Mouse (Mus musculus) CH12.LX (cell line): Measurements from ENCODE around the gene Aebp1. TPM values are rescaled to one million over a fixed set of nuclear protein-coding genes. Genes with fewer than 3 reads are reported as not detected.

Experiments used
- DNase-seq: peaks from one replicate; pipeline ENCODE4 v3.0.0-alpha.2; 2013; ENCODE audit errors: extremely low read depth
- H3K27ac ChIP-seq: 2 replicates; pipeline ENCODE4 v1.5.1; 2012; ENCODE audit warnings: low read depth, mild to moderate bottlenecking, control low read depth, moderate library complexity; ENCODE audit not compliant: insufficient read depth
- H3K27me3 ChIP-seq: replicated peaks from 2 replicates; pipeline ENCODE3; 2012; ENCODE audit warnings: inconsistent platforms
- H3K36me3 ChIP-seq, 2 experiments: replicated peaks in 1 of 2; 2 replicates each; pipeline versions ENCODE3 to v1.6.1; 2012; ENCODE audit warnings: inconsistent platforms in 1 of 2, low read length in 1 of 2, mild to moderate bottlenecking in 1 of 2, mixed read lengths in 1 of 2, moderate library complexity in 1 of 2; ENCODE audit not compliant: control insufficient read depth in 1 of 2, insufficient read depth in 1 of 2
- H3K4me1 ChIP-seq, 2 experiments: 2 replicates each; pipeline ENCODE4 v1.6.1; 2012; ENCODE audit warnings: inconsistent platforms in 1 of 2, moderate library complexity in 1 of 2; ENCODE audit not compliant: insufficient read depth in 2 of 2, control insufficient read depth in 1 of 2
- H3K4me2 ChIP-seq: 2 replicates; pipeline ENCODE4 v1.6.1; 2012; ENCODE audit warnings: low read depth, mild to moderate bottlenecking, control low read depth; ENCODE audit not compliant: poor library complexity, insufficient read depth, severe bottlenecking
- H3K4me3 ChIP-seq, 3 experiments: fragments of 150-350 bp in 1 of 3; sonication (generic) in 1 of 3; replicated peaks in 1 of 3; 2 replicates each; pipeline versions ENCODE3 to v1.5.1; 2011 to 2012; ENCODE audit warnings: low read depth in 2 of 3, low read length in 2 of 3, mild to moderate bottlenecking in 2 of 3, moderate library complexity in 2 of 3, control low read depth in 1 of 3, improper control_type of control experiment in 1 of 3, inconsistent platforms in 1 of 3, mixed read lengths in 1 of 3; ENCODE audit not compliant: poor library complexity in 1 of 3
- H3K79me2 ChIP-seq: replicated peaks from 2 replicates; pipeline ENCODE4 v1.6.1; 2012; ENCODE audit warnings: mild to moderate bottlenecking, moderate library complexity; ENCODE audit not compliant: control insufficient read depth, poor library complexity, insufficient read depth, severe bottlenecking; ENCODE audit errors: extremely low read depth
- H3K9ac ChIP-seq: 2 replicates; pipeline ENCODE4 v1.6.1; 2012; ENCODE audit warnings: low read depth, mild to moderate bottlenecking, control low read depth, moderate library complexity; ENCODE audit not compliant: insufficient read depth
- H3K9me3 ChIP-seq: replicated peaks from 2 replicates; pipeline ENCODE3; 2012; ENCODE audit warnings: low read length, inconsistent platforms, mixed read lengths
- BHLHE40 ChIP-seq: IDR thresholded peaks from 2 replicates; pipeline ENCODE4 v1.6.1; 2011; ENCODE audit warnings: mild to moderate bottlenecking, low read depth, low read length, improper control_type of control experiment
- CHD2 ChIP-seq: IDR thresholded peaks from 2 replicates; pipeline ENCODE4 v1.6.1; 2011; ENCODE audit warnings: low read length, improper control_type of control experiment
- EP300 ChIP-seq: IDR thresholded peaks from 2 replicates; pipeline ENCODE4 v1.6.1; 2011; ENCODE audit warnings: low read length, improper control_type of control experiment
- GABPA ChIP-seq: IDR thresholded peaks from 2 replicates; pipeline ENCODE4 v1.6.1; 2012; ENCODE audit warnings: low read depth, low read length, improper control_type of control experiment, inconsistent platforms; ENCODE audit not compliant: insufficient replicate concordance
- HCFC1 ChIP-seq: IDR thresholded peaks from 2 replicates; pipeline ENCODE4 v1.6.1; 2012; ENCODE audit warnings: low read depth, mild to moderate bottlenecking, inconsistent platforms, low read length, improper control_type of control experiment
- JUND ChIP-seq: conservative IDR thresholded peaks from 2 replicates; pipeline ENCODE4 v1.6.1; 2011; ENCODE audit warnings: low read depth, low read length, improper control_type of control experiment
- MAX ChIP-seq: IDR thresholded peaks from 2 replicates; pipeline ENCODE4 v1.6.1; 2011; ENCODE audit warnings: low read length, improper control_type of control experiment
- MEF2A ChIP-seq: IDR thresholded peaks from 2 replicates; pipeline ENCODE4 v1.6.1; 2014; ENCODE audit warnings: low read depth, mild to moderate bottlenecking, inconsistent platforms, low read length, improper control_type of control experiment, borderline replicate concordance
- MXI1 ChIP-seq: IDR thresholded peaks from 2 replicates; pipeline ENCODE4 v1.6.1; 2011; ENCODE audit warnings: mild to moderate bottlenecking, low read depth, low read length, improper control_type of control experiment
- MYC ChIP-seq: IDR thresholded peaks from 2 replicates; pipeline ENCODE4 v1.6.1; 2011; ENCODE audit warnings: low read depth, mild to moderate bottlenecking, improper control_type of control experiment, low read length
- NELFE ChIP-seq: IDR thresholded peaks from 2 replicates; pipeline ENCODE4 v1.6.1; 2011; ENCODE audit warnings: low read depth, low read length, improper control_type of control experiment
- PAX5 ChIP-seq: IDR thresholded peaks from 2 replicates; pipeline ENCODE4 v1.6.1; 2012; ENCODE audit warnings: low read length, inconsistent platforms, mixed read lengths
- RAD21 ChIP-seq: IDR thresholded peaks from 2 replicates; pipeline ENCODE4 v1.6.1; 2011; ENCODE audit warnings: low read depth, mild to moderate bottlenecking, low read length, improper control_type of control experiment, moderate library complexity
- USF1 ChIP-seq: IDR thresholded peaks from 2 replicates; pipeline ENCODE4 v1.6.1; 2014; ENCODE audit warnings: low read depth, mild to moderate bottlenecking, inconsistent platforms, low read length, improper control_type of control experiment
- USF2 ChIP-seq: conservative IDR thresholded peaks from 2 replicates; pipeline ENCODE4 v1.6.1; 2011; ENCODE audit warnings: low read depth, low read length, improper control_type of control experiment
- ZC3H11A ChIP-seq: IDR thresholded peaks from 2 replicates; pipeline ENCODE4 v1.6.1; 2012; ENCODE audit warnings: low read depth, mild to moderate bottlenecking, inconsistent platforms, low read length, improper control_type of control experiment
- ZKSCAN1 ChIP-seq: IDR thresholded peaks from 2 replicates; pipeline ENCODE4 v1.6.1; 2012; ENCODE audit warnings: low read depth, inconsistent platforms, low read length, improper control_type of control experiment, borderline replicate concordance
- ZNF384 ChIP-seq: IDR thresholded peaks from 2 replicates; pipeline ENCODE4 v1.6.1; 2012; ENCODE audit warnings: low read depth, low read length, improper control_type of control experiment, inconsistent platforms
- dilution Hi-C: fragments of 300-500 bp; cut with MboI; formaldehyde crosslinking; loops from 2 replicates; pipeline ENCODE4 v1.14.3; 2020; ENCODE audit warnings: low sequenced_read_pairs; ENCODE audit not compliant: extremely low pct_unique_long_range_greater_than_20kb, extremely low pct_ligation_motif_present
- in situ Hi-C: fragments of 300-500 bp; cut with MboI; formaldehyde crosslinking; loops from 3 replicates; pipeline ENCODE4 v1.14.3; 2019; ENCODE audit warnings: low sequenced_read_pairs, low pct_ligation_motif_present, low pct_unique_long_range_greater_than_20kb, mixed read lengths
- polyA plus RNA-seq: library from polyadenylated mRNA; unstranded; fragments of >175 nt; gene quantifications from 2 replicates; pipeline ENCODE4 v1.2.1, GENCODE M21; 2012; ENCODE audit warnings: low read depth; ENCODE audit not compliant: insufficient read length
- total RNA-seq, 2 experiments: library from RNA; depleted of rRNA; stranded (reverse); fragments of 300-350 nt in 1 of 2; fragments of >200 nt in 1 of 2; gene quantifications; 2 replicates each; pipeline ENCODE4 v1.2.3; 2012 to 2014

Gene Aebp1
- total and polyA plus RNA-seq, 3 experiments, result 0.34 to 1.4 TPM; not detected in 1

GRCm38 (mm10) chr11:5907096-5907495 is 45.3 kb downstream of the Aebp1 start:
- DNase-seq, result no peak

GRCm38 (mm10) chr11:5908642-5909041 is 46.9 kb downstream of the Aebp1 start:
- Histone ChIP-seq H3K9ac (no peak overlapping the region), H3K79me2 (no peaks in the 10 kb centered on the region), H3K4me1 (peaks cover 4 to 12% of the 10 kb centered on the region in 2 experiments), H3K27me3 (no peaks in the 10 kb centered on the region), H3K9me3 (no peaks in the 10 kb centered on the region), H3K4me3 (no peak overlapping the region), H3K4me2 (no peak overlapping the region), H3K27ac (no peak overlapping the region), H3K36me3 (no peaks in the 10 kb centered on the region)
- no peak for TF ChIP-seq MEF2A
- TF ChIP-seq USF1, result no peak
- TF ChIP-seq ZC3H11A, result no peak
- no peak for TF ChIP-seq CHD2
- no peak for TF ChIP-seq MXI1
- TF ChIP-seq BHLHE40, result no peak
- TF ChIP-seq ZNF384, result no peak
- TF ChIP-seq ZKSCAN1, result no peak
- no peak for TF ChIP-seq JUND
- TF ChIP-seq HCFC1, result no peak
- no peak for TF ChIP-seq PAX5
- TF ChIP-seq GABPA, result no peak
- TF ChIP-seq MYC, result no peak
- TF ChIP-seq RAD21, result no peak
- no peak for TF ChIP-seq USF2
- no peak for TF ChIP-seq EP300
- no peak for TF ChIP-seq MAX
- in situ Hi-C loops (no loop called here), dilution Hi-C loops (no loop called here)
- DNase-seq, result no peak

More at GRCm38 (mm10) chr11:5907096-5907495, 45.3 kb downstream of the Aebp1 start:
- H3K9me3 ChIP-seq, result no peaks in the 10 kb centered on the region
- no peak overlapping the region for H3K4me3 ChIP-seq
- no peaks in the 10 kb centered on the region for H3K79me2 ChIP-seq
- in situ Hi-C loops, result no loop called here
- H3K4me2 ChIP-seq, result no peak overlapping the region
- H3K36me3 ChIP-seq, result no peaks in the 10 kb centered on the region
- H3K4me1 ChIP-seq, result peaks cover 3 to 6% of the 10 kb centered on the region in 2 experiments; a peak in 1 of 4 replicates
- dilution Hi-C loops, result no loop called here
- no peak overlapping the region for H3K9ac ChIP-seq
- no peak for TF ChIP-seq CHD2
- no peak for TF ChIP-seq ZKSCAN1
- TF ChIP-seq NELFE, result no peak
- TF ChIP-seq ZNF384, result no peak
- TF ChIP-seq, all 38 proteins: peak for 0
- Histone ChIP-seq H3K27me3 (no peaks in the 10 kb centered on the region), H3K27ac (no peak overlapping the region)
